Mouse (Mus musculus) testis, adult 2 months (tissue): Measurements from ENCODE around the gene Ubac2.

Experiments
- CTCF ChIP-seq: fragments of 200-500 bp; IDR thresholded peaks from 2 replicates; pipeline ENCODE4 v1.5.1; 2012; ENCODE audit warnings: low read depth, mild to moderate bottlenecking, inconsistent platforms, low read length, moderate library complexity; ENCODE audit not compliant: control insufficient read depth, insufficient read depth, insufficient replicate concordance
- POLR2A ChIP-seq: fragments of 200-500 bp; IDR thresholded peaks from 2 replicates; pipeline ENCODE4 v1.6.1; 2012; ENCODE audit warnings: low read depth, mild to moderate bottlenecking, inconsistent platforms, low read length, moderate library complexity; ENCODE audit not compliant: control insufficient read depth

- no peak for TF ChIP-seq POLR2A
- no peak for TF ChIP-seq CTCF
Measured at GRCm38 (mm10) chr14:121939582-121939981, 61.2 kb downstream of the Ubac2 start.
